Mouse (Mus musculus) embryonic facial prominence, embryonic 14.5 days (tissue): ENCODE measurements at regions not wholly inside any gene's neighbourhood (a gene's known extent, or its start where the extent isn't known, plus 50 kb on each side); places are given as distances from the start of the nearest gene placed in this dataset.
A peak's percentile ranks its signal among the peaks of the same experiment; 100 is the strongest.

Source experiments
- ATAC-seq: fragments of 200-750 bp; cut with Nextera tagmentation; 2 replicates; pipeline ENCODE4 v1.8.0; 2017; ENCODE audit warnings: low read depth, moderate number of reproducible peaks, moderate TSS enrichment
- DNase-seq: peaks from one replicate; pipeline ENCODE4 v3.0.0-alpha.2; 2015; ENCODE audit warnings: low spot score
- H3K27ac ChIP-seq: fragments of 300-500 bp; sonication (generic); replicated peaks from 2 replicates; pipeline ENCODE4 v1.5.1; 2014; ENCODE audit warnings: low read depth, mild to moderate bottlenecking, low read length, moderate library complexity
- H3K27me3 ChIP-seq: fragments of 300-500 bp; sonication (generic); replicated peaks from 2 replicates; pipeline ENCODE4 v1.6.1; 2014; ENCODE audit warnings: low read length; ENCODE audit not compliant: control insufficient read depth, insufficient read depth
- H3K36me3 ChIP-seq: fragments of 300-500 bp; sonication (generic); 2 replicates; pipeline ENCODE4 v1.6.1; 2014; ENCODE audit warnings: low read length, mixed read lengths; ENCODE audit not compliant: control insufficient read depth, insufficient read depth
- H3K4me1 ChIP-seq: fragments of 300-500 bp; sonication (generic); 2 replicates; pipeline ENCODE4 v1.6.1; 2014; ENCODE audit warnings: antibody characterized with exemption, low read length; ENCODE audit not compliant: control insufficient read depth, insufficient read depth
- H3K4me2 ChIP-seq: fragments of 300-500 bp; sonication (generic); 2 replicates; pipeline ENCODE4 v1.6.1; 2014; ENCODE audit warnings: low read depth, mild to moderate bottlenecking, low read length, moderate library complexity, mixed read lengths
- H3K4me3 ChIP-seq: fragments of 300-500 bp; sonication (generic); 2 replicates; pipeline ENCODE4 v1.5.1; 2014; ENCODE audit warnings: low read depth, mild to moderate bottlenecking, low read length
- H3K9ac ChIP-seq: fragments of 300-500 bp; sonication (generic); 2 replicates; pipeline ENCODE4 v1.6.1; 2014; ENCODE audit warnings: low read depth, mild to moderate bottlenecking, low read length, moderate library complexity, mixed read lengths
- H3K9me3 ChIP-seq: fragments of 300-500 bp; sonication (generic); 2 replicates; pipeline ENCODE4 v1.6.1; 2016; ENCODE audit warnings: low read length; ENCODE audit not compliant: control insufficient read depth
- WGBS: fragments of 180-500 bp; shearing (Covaris S2); extraction: QIAGEN DNeasy Blood & Tissue Kit; methylation state at CpG from one replicate; pipeline ENCODE4 v1.1.7; 2014; 5-methylcytosine and 5-hydroxymethylcytosine counted together

DNA sequence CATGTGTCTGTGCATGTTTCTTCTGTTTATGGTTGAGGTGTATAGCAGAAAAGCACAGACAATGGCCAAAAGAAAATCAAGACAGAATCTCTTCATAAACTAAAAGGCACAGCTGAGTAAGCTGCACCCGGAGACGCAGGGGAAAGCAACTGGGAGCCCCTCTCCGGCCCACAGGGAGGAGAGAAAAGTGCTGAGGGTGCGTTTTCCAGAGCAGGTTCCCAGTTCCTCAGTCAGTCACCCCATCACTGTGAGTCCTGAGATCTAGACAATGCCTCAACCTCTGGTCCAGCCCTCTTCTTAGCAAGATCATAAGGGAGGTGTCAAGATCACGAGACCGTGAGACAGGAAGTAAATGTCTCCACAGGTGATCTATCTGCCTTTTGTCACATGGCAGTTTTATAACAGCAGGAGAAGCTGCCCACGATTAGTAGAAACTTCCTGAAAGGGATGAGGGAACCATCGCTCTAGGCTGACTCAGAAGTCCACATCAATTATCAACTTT lies 110.7 kb downstream of the Tmem17 start:
- H3K4me1 ChIP-seq = no peaks in the 10 kb centered on the region; the same call in 1 of the 2 replicates
- 68% methylated on average over 8 of the region's 8 CpGs for WGBS
- no peaks in the 10 kb centered on the region for H3K36me3 ChIP-seq
- no peaks in the 10 kb centered on the region for H3K9me3 ChIP-seq
- ATAC-seq (no peak), DNase-seq (no peak)
- no peak overlapping the region for H3K4me3 ChIP-seq
- no peaks in the 10 kb centered on the region for H3K27me3 ChIP-seq
- no peak overlapping the region for H3K9ac ChIP-seq
- no peak overlapping the region for H3K4me2 ChIP-seq
- H3K27ac ChIP-seq = peak overlapping the region; percentile 58

DNA sequence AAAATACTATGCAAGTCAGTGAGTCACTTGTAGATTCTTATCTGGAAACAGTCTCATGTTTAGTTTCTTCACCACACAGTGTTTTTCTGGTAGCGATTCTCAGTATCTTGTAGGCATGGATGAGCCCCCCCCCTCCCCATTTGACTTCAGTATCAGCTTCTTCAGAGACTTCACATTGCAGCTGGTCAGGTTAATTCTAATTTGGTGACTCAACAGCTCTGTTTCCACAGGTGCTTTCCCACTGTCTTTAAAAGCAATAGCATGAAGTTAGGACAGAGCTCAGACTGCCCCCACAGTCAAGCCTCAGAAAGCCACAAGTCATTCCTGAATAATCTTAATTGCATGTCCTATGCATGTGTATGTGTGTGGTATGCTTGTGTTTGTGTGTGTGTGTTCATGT lies 114.5 kb downstream of the Tmem17 start:
- no peak for DNase-seq
- Histone ChIP-seq H3K36me3 (no peaks in the 10 kb centered on the region), H3K4me2 (no peak overlapping the region), H3K9me3 (no peaks in the 10 kb centered on the region), H3K4me3 (no peak overlapping the region), H3K27ac (no peak overlapping the region), H3K27me3 (no peaks in the 10 kb centered on the region), H3K4me1 (no peaks in the 10 kb centered on the region; the same call in 1 of the 2 replicates), H3K9ac (no peak overlapping the region)
- WGBS = 100% methylated on average over 1 of the region's 1 CpGs
- ATAC-seq = no peak

DNA sequence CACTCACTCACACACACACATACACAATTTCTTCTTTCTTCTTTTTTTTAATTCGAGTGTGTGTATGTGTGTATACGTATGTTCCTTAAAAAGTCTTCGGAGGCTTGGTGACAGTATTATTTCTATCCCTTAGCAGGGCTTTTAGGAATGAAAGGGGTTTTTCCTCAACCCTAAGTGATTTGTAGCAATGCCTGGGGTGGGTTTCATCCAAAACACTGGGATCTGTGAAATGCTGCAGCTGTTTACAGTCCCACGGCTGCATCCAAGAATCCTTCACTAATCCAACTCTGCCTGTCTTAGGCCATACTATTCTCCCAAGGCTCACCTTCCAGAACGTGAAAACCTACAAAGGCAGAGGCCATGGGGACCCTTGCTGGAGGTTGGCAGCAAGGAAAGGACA lies 116.6 kb downstream of the Tmem17 start:
- H3K9ac ChIP-seq = no peak overlapping the region
- H3K36me3 ChIP-seq = no peaks in the 10 kb centered on the region
- no peak overlapping the region for H3K27ac ChIP-seq
- no peak overlapping the region for H3K4me3 ChIP-seq
- H3K4me1 ChIP-seq = peaks cover 6% of the 10 kb centered on the region
- no peak for DNase-seq
- WGBS = 82% methylated on average over 5 of the region's 5 CpGs
- ATAC-seq = no peak
- no peak overlapping the region for H3K4me2 ChIP-seq
- no peaks in the 10 kb centered on the region for H3K9me3 ChIP-seq
- H3K27me3 ChIP-seq = no peaks in the 10 kb centered on the region

DNA sequence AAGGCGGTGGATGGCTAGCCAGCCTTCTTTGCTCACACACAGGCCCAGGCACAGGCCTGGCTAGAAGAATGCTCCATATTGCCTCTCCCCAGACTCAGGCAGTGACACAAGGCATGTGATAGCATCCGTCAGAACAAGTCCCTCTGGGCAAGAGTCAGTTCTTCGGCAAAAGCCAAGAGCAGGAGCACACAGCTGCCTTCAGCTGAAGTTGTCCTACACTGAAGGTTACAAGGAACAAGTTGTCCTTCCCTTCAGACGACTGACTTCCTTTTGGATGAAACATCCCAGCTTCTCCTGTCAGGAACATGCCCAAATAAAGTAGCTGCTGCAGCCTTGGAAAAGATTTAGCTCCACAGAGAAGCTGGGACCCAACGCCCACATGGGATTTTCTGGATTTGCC lies 117.1 kb downstream of the Tmem17 start:
- Histone ChIP-seq H3K27me3 (no peaks in the 10 kb centered on the region), H3K9ac (no peak overlapping the region), H3K36me3 (no peaks in the 10 kb centered on the region), H3K4me3 (no peak overlapping the region), H3K9me3 (no peaks in the 10 kb centered on the region), H3K27ac (peak overlapping the region; percentile 65; the same call in 1 of the 2 replicates), H3K4me2 (0 out of 2 replicates have a peak overlapping the region, but pooled peaks have one; percentile 45), H3K4me1 (peaks cover 6% of the 10 kb centered on the region)
- DNase-seq (no peak), ATAC-seq (no peak)
- WGBS = 59% methylated on average over 5 of the region's 5 CpGs

DNA sequence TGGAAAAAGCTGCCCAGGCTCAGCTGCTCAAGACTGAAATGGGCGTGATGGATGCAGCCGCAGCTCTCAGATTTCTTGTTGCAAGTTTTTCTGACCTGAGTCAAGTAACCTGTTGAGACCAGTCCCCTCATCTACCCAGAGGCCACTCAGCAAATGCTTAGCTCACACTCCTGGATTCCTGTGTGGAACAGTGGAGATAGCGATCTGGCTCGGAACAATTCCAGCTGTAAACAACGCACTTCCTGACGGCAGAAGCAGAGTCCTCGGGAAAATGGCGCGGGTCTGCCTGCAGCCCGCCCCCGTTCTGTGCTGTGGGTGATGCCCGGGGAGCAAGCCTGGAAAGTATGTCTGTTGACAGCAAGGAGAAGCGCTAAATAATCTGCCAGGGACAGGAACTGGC lies 117.7 kb downstream of the Tmem17 start:
- 7% methylated on average over 13 of the region's 13 CpGs for WGBS
- ATAC-seq = peak; percentile 56
- no peaks in the 10 kb centered on the region for H3K9me3 ChIP-seq
- peak overlapping the region; percentile 65 for H3K27ac ChIP-seq
- DNase-seq = peak; percentile 75
- H3K4me1 ChIP-seq = peaks cover 6% of the 10 kb centered on the region
- H3K4me3 ChIP-seq = peak overlapping the region; percentile 20
- H3K27me3 ChIP-seq = no peaks in the 10 kb centered on the region
- H3K9ac ChIP-seq = peak overlapping the region; percentile 50
- H3K4me2 ChIP-seq = peak overlapping the region; percentile 45
- no peaks in the 10 kb centered on the region for H3K36me3 ChIP-seq

DNA sequence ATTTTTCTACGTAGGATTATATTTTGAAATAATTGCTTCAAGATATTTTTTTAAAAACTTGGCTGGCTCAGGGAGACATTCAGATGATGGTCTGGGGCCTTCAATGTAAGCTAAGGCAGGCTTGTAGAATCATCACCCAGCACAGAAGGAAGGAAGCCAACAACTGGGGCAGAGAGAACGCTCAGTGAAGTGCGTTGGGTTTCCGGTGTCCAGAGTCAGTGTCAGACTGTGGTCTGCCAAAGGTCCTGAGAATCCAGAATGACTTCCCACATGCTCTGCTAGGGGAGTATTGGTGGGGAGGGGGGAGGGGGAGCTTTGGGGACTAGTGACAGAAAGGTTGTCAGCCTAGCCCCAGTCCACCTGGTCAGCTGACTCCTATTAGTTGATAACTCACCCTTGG lies 118.1 kb downstream of the Tmem17 start:
- Histone ChIP-seq H3K4me3 (peak overlapping the region; percentile 20), H3K36me3 (no peaks in the 10 kb centered on the region), H3K9me3 (no peaks in the 10 kb centered on the region), H3K27ac (peak overlapping the region; percentile 65), H3K9ac (peak overlapping the region; percentile 50), H3K27me3 (no peaks in the 10 kb centered on the region), H3K4me2 (peak overlapping the region; percentile 45), H3K4me1 (peaks cover 6% of the 10 kb centered on the region)
- ATAC-seq (0 out of 2 replicates have a peak, but pooled peaks have one; percentile 12), DNase-seq (no peak)
- 41% methylated on average over 4 of the region's 4 CpGs for WGBS

DNA sequence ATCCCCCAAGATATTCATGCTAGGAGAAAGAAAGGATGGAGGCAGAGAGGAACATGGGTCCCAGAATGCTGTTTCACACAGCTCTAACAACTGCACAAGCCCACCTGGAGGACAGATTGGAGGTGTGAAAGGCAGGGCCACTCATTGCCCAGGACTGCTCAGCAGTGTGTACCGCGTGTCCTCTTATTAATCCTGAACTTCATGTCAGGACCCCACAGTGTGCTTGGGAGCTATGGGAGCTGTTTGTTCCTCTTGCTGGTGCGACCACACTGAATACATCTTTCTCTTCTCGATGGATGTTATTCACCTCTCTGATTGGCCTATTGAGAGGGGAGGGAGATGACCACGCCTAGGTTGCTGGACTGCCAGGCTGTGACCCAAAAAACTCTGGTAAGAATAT lies 119.1 kb downstream of the Tmem17 start:
- Histone ChIP-seq H3K9ac (no peak overlapping the region), H3K36me3 (no peaks in the 10 kb centered on the region), H3K9me3 (no peaks in the 10 kb centered on the region), H3K4me1 (peaks cover 6% of the 10 kb centered on the region), H3K27ac (no peak overlapping the region), H3K27me3 (no peaks in the 10 kb centered on the region), H3K4me3 (no peak overlapping the region), H3K4me2 (no peak overlapping the region)
- DNase-seq (no peak), ATAC-seq (no peak)
- WGBS = 83% methylated on average over 5 of the region's 5 CpGs

DNA sequence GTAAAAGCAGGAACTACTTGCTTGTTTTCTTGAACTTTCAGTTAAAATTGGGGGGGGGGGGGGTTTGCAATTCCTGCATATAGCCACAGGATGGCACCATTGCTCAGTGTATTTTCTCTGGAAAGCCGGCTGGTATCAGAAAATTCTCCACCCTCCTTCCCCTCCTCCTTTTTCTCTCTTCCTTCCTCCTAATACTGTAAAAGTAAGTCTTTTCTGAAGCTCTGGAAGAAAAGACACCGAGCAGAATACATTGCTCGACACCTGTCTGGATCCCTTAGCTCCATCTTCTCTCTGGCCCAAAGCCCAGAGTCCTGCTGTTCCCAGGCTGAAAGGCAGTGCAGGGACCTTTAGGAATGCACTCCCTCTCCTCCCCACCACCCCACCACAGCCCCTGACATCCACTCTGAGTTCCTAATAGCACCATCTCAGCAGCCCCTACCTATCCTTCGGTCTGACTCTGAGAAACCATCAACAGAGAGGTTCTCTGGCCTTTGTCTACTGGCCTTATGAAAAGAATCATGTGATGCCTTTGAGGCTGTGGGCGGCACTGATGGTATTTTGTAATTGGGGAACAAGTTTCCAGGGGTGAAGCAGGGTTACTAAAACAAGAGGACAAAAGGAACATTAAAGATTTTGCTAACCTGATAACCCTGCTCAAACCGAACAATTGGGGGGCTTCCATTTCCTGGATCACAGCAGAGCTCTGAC lies 119.9 kb downstream of the Tmem17 start:
- no peak overlapping the region for H3K4me3 ChIP-seq
- H3K4me2 ChIP-seq = peak overlapping the region; percentile 43
- no peaks in the 10 kb centered on the region for H3K9me3 ChIP-seq
- H3K36me3 ChIP-seq = no peaks in the 10 kb centered on the region
- ATAC-seq (peak; percentile 32), DNase-seq (no peak)
- no peaks in the 10 kb centered on the region for H3K27me3 ChIP-seq
- H3K4me1 ChIP-seq = peaks cover 6% of the 10 kb centered on the region
- 18% methylated on average over 6 of the region's 6 CpGs for WGBS
- H3K27ac ChIP-seq = no peak overlapping the region
- H3K9ac ChIP-seq = peak overlapping the region; percentile 43; the same call in 1 of the 2 replicates

DNA sequence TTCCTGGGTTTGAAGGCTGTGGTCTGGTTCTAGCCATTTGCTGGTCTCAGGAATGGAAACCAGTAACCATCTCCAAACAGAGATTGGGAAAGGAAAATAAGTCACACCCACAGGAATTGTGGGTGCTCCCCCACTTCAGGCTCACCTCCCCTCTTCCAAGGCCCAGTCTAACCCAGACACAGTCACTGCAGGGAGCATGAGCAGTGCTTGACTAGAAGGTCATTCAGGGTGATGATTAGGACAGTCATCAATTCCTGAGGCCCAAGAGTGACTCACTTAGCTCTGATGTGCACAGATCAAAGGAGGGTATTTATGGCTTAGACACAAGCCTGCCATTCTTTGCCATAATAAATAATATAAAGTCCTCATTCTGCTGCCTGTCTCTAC lies 120.4 kb downstream of the Tmem17 start:
- Histone ChIP-seq H3K27ac (no peak overlapping the region), H3K4me1 (peaks cover 6% of the 10 kb centered on the region), H3K4me2 (no peak overlapping the region), H3K36me3 (no peaks in the 10 kb centered on the region), H3K4me3 (no peak overlapping the region), H3K27me3 (no peaks in the 10 kb centered on the region), H3K9ac (no peak overlapping the region), H3K9me3 (no peaks in the 10 kb centered on the region)
- DNase-seq (no peak), ATAC-seq (no peak)
